Mouse (Mus musculus) left cerebral cortex, adult 2 months (tissue): ENCODE measurements at regions not wholly inside any gene's neighbourhood (a gene's known extent, or its start where the extent isn't known, plus 50 kb on each side); places are given as distances from the start of the nearest gene placed in this dataset.

Experiments used
- DNase-seq, 2 experiments: peaks; one replicate each; pipeline ENCODE4 v3.0.0; 2021 to 2022; ENCODE audit warnings: low spot score in 2 of 2, mixed read lengths in 1 of 2; ENCODE audit errors: extremely low spot score in 1 of 2
- H3K27ac ChIP-seq: fragments of 200-600 bp; 2 replicates; pipeline ENCODE4 v1.8.1; 2022
- H3K4me3 ChIP-seq: fragments of 200-600 bp; 2 replicates; pipeline ENCODE4 v1.8.1; 2022
- CTCF ChIP-seq: fragments of 200-600 bp; IDR thresholded peaks from 2 replicates; pipeline ENCODE4 v1.8.1; 2022; ENCODE audit warnings: antibody characterized with exemption, mild to moderate bottlenecking, moderate library complexity
- intact Hi-C: fragments of 180-260 bp; cut with DNase I; formaldehyde crosslinking; loops from one replicate; pipeline ENCODE4 v1.15.1; 2025

- intact Hi-C loops: no loop called here
- DNase-seq: no peak
- Histone ChIP-seq H3K27ac (no peak overlapping the region), H3K4me3 (no peak overlapping the region)
- TF ChIP-seq CTCF: no peak
Measured at GRCm38 (mm10) chr3:61740088-61740487, 374.3 kb upstream of the B430305J03Rik start.

GRCm38 (mm10) chr3:61738528-61738927 lies 372.8 kb upstream of the B430305J03Rik start:
- intact Hi-C loops: no loop called here
- no peak for DNase-seq

DNA sequence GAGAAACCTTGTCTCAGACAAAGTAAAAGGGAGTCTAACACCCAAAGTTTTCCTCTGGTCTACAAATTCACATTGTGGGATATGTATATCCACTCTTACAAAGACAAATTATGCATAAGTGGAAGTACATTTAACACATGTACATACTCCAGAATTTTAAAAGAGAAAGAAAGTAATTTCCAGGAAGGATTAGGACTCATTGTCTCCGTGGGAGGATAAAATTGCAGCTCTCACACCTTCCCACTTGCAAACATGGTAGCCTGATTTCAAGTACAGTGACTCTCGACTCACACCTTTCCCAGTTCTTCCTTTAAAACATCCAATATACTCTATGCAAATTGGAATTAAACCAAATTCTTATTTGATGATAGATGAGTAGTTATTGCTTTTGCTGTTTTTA lies 351.0 kb upstream of the B430305J03Rik start:
- Histone ChIP-seq H3K27ac (no peak overlapping the region), H3K4me3 (no peak overlapping the region)
- TF ChIP-seq CTCF: no peak
- no peak for DNase-seq
- intact Hi-C loops: no loop called here

More at GRCm38 (mm10) chr3:61738528-61738927, 372.8 kb upstream of the B430305J03Rik start:
- Histone ChIP-seq H3K27ac (no peak overlapping the region), H3K4me3 (no peak overlapping the region)
- TF ChIP-seq CTCF: no peak

DNA sequence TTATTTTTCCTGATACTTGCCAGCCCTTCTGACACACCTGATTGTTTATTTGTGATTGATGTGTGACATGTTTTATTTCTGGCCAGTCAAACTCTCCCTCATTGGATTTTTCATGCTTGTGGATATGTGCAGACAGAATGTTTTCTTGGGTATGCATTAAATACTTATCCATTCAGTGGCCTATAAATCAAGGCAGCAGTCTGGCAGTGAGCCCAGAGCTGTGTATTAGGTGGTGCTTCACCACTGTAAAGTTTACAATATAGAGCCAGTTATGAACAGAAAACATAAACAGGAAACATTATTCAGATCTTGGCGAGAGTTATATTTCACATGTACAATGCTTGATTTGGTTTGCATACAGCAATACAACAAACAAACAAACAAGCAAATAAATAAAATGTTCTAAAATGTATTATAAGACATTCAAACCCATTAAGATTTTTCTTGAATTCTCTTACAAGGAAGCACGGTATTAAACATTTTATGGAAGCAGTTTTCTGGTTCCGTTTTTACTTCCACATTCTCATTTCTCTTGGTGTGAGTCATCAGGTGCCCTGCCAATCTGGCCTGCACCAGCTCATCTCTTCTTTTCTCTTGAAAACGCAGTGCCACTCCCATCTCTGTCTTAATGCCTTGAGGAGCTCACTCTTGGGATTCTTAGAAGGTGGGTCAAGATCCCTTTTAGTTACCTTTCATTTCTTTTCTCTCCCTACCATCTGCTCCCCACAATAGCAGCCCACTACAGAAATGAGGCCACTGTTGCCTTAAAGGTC lies 322.4 kb upstream of the B430305J03Rik start:
- Histone ChIP-seq H3K27ac (no peak overlapping the region), H3K4me3 (no peak overlapping the region)
- TF ChIP-seq CTCF: no peak
- intact Hi-C loops: no loop called here
- DNase-seq: no peak

DNA sequence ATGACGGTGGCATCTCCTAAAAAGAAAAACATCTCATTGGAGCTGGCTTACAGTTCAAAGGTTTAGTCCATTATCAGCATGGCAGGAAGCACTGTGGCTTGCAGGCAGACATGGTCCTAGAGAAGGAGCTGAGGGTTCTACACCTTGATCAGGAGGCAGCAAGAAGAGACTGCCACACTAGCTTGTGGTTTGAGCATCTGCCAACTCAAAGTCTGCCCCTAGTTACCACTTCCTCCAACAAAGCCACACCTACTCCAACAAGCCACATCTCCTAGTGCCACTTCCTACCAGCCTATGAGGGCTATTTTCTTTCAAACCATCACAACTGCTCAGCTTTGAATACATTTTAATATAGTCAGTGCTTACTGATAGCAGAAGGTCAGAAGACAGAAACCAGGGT lies 305.1 kb upstream of the B430305J03Rik start:
- Histone ChIP-seq H3K4me3 (no peak overlapping the region), H3K27ac (no peak overlapping the region)
- intact Hi-C loops: no loop called here
- no peak for DNase-seq
- no peak for TF ChIP-seq CTCF

DNA sequence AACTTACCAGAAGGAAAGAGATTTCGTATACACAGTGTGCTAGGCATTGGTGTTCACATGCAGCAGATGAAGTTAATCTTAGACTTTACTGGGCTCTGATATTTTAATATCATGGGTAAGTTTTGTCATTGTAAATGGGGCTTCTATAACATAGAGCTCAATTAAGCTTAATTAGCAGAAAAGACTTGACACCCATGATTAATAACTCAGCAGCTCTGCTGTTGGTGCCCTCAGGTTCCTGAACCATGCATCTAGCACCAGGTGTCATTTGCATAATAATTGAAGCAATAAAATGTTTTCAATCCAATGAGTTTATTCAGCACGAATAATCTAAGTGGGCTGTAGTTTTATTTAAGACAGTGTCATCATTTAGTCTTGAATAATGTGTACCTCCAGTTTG lies 290.4 kb upstream of the B430305J03Rik start:
- intact Hi-C loops: loop anchor here (10.0 kb wide), 1 partner anchor 189 kb away; no protein-coding TSS in a partner anchor
- no peak for DNase-seq
- H3K27ac ChIP-seq: no peak overlapping the region

DNA sequence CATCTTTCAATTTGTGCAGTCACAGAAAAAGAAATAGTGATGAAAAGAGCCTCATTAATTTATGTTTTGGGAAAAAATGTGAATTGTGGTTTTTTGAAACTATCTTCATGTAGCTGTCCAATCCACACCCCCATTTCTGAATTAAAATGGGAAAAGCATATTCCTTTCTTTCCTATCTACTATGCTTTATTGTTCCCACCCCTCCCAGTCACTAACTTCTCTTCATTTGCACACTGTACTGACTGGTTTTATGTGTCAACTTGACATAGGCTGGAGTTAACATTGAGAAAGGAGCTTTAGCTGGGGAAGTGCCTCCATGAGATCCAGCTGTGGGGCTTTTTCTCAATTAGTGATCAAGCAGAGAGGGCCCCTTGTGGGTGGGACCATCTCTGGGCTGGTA lies 262.8 kb upstream of the B430305J03Rik start:
- no peak overlapping the region for H3K27ac ChIP-seq
- intact Hi-C loops: no loop called here
- TF ChIP-seq CTCF: no peak
- DNase-seq: no peak
- no peak overlapping the region for H3K4me3 ChIP-seq

More for the DNA sequence above, 290.4 kb upstream of the B430305J03Rik start:
- no peak overlapping the region for H3K4me3 ChIP-seq
- TF ChIP-seq CTCF: no peak

- Histone ChIP-seq H3K27ac (no peak overlapping the region), H3K4me3 (no peak overlapping the region)
- intact Hi-C loops: no loop called here
- TF ChIP-seq CTCF: no peak
- no peak for DNase-seq
Measured at GRCm38 (mm10) chr3:61628099-61628498, 262.3 kb upstream of the B430305J03Rik start.

DNA sequence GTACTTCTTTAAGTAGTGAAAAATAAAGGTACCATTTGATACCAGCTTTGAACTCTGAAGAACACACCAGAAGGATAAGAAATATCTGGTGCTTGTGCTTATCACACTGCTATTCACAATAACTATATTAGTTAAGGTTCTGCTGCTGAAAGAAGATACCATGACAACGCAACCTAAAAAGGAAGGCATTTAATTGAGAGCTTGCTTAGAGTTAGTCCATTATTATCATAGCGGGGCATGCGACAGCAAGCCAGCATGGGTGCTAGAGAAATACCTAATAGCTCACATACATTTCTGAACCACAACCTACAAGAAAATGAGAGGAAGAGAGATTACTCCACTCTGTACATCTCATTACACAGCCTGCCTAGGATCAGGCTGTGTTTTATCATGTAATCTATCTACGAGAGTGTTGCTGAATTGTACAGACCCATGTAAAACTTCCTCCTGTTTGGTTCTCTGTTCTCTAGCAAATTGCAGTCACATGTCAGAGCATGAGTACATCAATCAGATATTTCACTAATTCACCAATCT lies 258.3 kb upstream of the B430305J03Rik start:
- no peak for DNase-seq
- intact Hi-C loops: no loop called here
- H3K4me3 ChIP-seq: no peak overlapping the region
- no peak overlapping the region for H3K27ac ChIP-seq
- TF ChIP-seq CTCF: no peak

DNA sequence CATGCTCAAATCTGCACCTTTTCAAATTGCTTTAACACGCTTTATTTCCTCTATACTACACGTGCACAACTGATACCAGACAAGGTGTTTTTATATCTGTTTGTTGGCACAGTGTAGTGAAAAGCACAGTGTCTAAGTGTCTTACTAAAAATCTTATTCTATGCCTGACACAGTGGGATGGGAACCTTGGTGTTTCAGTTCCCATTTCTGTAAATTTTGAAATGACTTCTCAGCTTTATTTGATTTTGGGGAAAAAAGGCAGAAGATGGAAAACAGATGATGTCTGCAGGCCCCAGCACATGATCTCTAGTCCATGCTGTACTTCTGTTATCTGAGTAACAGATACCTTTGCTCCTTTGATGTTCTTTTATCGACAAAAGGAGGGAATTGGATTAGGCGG lies 239.7 kb upstream of the B430305J03Rik start:
- no peak overlapping the region for H3K4me3 ChIP-seq
- H3K27ac ChIP-seq: no peak overlapping the region
- DNase-seq: no peak
- TF ChIP-seq CTCF: no peak
- intact Hi-C loops: no loop called here

DNA sequence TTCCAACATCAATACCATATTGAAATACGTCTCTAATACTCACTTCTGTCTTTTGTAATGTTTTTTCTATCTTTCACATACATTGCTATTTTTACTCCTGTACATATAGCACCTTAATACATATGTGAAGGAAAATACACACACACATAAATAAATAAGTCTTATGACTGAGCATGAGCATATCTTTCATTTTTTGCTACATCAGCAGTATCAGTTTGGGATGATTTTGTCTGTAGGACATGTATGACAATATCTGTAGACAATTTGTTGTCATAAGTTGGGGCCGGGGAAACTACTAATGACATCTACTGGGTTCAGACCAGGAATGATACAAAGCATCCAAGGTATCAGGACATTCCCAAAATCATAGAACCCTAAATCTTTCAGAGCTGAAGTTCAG lies 237.1 kb upstream of the B430305J03Rik start:
- intact Hi-C loops: no loop called here
- no peak for TF ChIP-seq CTCF
- no peak overlapping the region for H3K27ac ChIP-seq
- no peak overlapping the region for H3K4me3 ChIP-seq
- no peak for DNase-seq

DNA sequence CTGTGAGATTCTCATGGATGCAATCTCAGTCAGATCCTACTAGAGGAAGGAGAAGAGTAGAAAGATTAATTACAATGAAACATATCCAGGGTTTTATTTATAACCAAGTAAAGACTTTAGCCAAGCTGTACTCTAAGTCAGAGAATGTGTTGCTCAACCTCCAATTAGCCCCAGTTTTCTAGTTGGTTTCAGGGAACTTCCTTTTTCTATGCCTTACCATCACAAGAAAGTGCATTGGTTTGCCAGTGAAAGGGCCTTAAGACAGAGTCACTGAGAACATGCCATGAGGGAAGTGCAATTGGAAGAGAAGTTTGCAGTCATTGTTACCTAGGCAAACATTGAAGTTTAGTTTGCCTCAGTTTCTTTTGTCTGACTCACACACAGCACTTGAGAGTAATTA lies 229.8 kb upstream of the B430305J03Rik start:
- Histone ChIP-seq H3K4me3 (no peak overlapping the region), H3K27ac (no peak overlapping the region)
- no peak for TF ChIP-seq CTCF
- no peak for DNase-seq
- intact Hi-C loops: no loop called here

GRCm38 (mm10) chr3:61592342-61592741 lies 226.6 kb upstream of the B430305J03Rik start:
- intact Hi-C loops: no loop called here
- no peak overlapping the region for H3K27ac ChIP-seq
- TF ChIP-seq CTCF: no peak
- no peak for DNase-seq
- no peak overlapping the region for H3K4me3 ChIP-seq
